Mouse (Mus musculus) fibroblast of lung, adult 2 months (primary cell): ENCODE measurements around the gene Mrpl41.
"Not testable (repeated sequence)": the region's sequence is repeated elsewhere in the genome, so short reads cannot be mapped to it uniquely, and the experiment has no call there.

ENCODE experiments used
- DNase-seq: peaks from one replicate; pipeline ENCODE4 v3.0.0-alpha.2; 2011; ENCODE audit warnings: low read depth

The Mrpl41 gene

DNA sequence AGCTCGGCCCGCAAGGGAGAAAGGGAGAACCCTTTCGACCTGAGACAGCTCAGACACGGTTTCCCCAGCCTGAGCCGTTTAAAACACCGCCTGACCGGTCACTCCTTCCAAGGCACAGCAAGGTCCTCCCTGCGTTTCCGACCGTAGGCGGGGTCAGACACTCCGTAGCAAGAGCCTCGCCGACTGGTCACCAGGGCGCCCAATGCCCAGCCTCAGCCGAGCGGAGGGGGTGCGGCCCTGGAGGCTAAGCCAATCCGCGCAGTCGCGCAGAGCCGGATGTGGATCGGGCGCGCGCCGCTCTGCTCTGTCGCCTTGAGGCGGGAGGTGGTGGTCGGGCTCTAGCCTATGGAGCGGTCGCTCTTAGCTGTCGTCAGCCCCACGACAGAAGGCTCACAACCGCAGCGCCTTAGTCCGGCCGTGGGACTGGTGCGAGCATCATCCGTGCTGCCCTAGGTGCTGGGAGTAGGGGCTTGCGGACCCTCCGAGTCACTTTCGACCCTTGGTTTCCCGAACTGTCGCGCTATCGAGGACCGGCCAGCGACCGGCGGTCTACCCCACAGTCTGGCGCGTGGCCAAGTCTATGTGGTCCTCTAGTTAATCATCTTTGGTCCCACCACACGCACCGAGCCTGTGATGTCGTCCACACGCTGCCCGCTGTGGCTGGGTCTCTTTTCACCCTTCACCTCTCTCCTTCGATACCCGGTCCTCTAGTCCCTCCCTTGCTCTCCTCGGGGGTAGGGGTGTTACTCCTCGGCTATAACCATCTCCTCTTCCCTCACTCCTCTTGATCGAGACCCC is at the start of gene Mrpl41:
Mrpl41 (minus strand) TSS at position 193 of the 798 bp plus-strand sequence.
- peak; percentile 93 for DNase-seq

DNA sequence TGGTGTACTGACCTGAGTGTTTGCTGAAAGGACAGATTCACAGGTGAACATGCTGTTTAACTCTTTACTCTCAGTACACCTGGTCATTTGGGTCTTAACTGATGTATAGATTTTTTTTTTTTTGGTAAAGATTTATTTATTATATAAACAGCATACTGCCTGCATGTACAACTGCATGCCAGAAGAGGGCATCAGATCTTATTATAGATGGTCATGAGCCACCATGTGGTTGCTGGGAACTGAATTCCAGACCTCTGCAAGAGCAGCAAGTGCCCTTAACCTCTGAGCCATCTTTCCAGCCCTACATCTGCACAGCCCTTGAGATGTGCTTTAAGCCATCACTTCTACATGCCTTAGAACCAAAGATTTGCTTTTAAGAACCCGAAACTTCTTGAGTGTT is 47.8 kb upstream of the Mrpl41 start:
- no peak for DNase-seq

DNA sequence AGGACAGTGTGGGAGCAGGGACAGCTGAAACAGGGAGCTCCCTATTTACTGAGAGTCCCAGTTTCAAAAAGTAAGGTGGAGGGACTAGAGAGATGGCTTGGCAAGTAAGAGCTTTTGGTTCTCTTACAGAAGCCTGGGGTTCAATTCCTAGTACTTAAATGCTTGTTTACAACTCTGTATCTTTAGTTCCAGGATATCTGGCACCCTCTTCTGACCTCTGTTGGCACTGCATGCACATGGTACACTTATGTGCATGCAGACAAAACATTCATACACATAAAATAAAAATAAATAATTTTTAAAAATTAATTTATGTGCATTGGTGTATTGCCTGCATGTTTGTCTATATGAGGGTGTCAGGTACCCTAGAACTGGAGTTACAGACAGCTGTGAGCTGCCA is 33.4 kb upstream of the Mrpl41 start:
- DNase-seq, result no peak

- DNase-seq, result no peak
Measured at GRCm38 (mm10) chr2:25006767-25007166, 31.9 kb upstream of the Mrpl41 start.

- no peak for DNase-seq
Measured at GRCm38 (mm10) chr2:25003946-25004786, 29.3 kb upstream of the Mrpl41 start.

GRCm38 (mm10) chr2:25000544-25001235 is 25.8 kb upstream of the Mrpl41 start:
- peak; percentile 18 for DNase-seq

- DNase-seq, result no peak
Measured at GRCm38 (mm10) chr2:24996471-24996870, 21.6 kb upstream of the Mrpl41 start.

- no peak for DNase-seq
Measured at GRCm38 (mm10) chr2:24995332-24995731, 20.4 kb upstream of the Mrpl41 start.

- no peak for DNase-seq
Measured at GRCm38 (mm10) chr2:24987762-24988161, 12.9 kb upstream of the Mrpl41 start.

DNA sequence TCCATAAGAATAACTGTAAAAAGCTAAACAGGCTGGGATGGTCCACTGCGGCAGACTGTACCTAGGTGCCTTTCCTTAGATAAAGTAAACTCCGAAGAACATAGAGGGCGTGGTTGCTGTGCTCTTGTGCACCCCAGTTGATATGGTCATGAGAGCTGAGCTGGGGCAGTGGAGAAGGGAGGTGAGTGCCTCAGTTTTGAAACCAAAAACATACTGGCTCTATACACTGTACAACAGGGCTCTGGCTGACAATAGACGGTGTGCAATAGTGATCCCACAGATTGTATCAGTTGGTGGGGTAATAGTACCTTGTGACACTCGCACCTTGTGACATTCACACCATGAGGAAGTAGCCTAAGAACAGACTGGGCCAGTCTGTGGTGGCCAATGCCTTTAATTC is 2.1 kb upstream of the Mrpl41 start:
- DNase-seq, result no peak

- peak; percentile 64 for DNase-seq
Measured at GRCm38 (mm10) chr2:24975704-24976297, 903 bp upstream of the Mrpl41 start, which contains the start of gene Pnpla7. Pnpla7 (plus strand) TSS chr2:24976033.

DNA sequence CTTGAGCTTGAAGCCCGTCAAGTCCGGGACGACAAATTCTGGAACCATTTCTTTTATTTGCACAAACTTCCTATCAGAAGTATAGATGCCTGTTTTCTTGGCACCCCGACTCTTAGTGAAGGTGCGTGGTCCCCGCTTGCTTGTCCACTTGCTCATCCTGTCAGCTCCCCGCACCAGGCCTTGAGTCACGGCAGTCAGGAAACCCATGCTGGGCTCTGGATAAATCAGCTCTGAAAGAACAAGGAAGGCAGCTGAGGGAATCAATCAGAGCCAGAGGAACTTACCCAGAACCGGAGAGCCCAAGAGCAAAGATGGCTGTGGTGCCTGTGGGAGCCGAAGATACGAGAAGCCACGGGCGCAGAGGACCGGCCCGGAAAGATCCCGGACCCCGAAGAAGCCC is 446 bp downstream of the Mrpl41 start:
- not testable (repeated sequence) for DNase-seq

DNA sequence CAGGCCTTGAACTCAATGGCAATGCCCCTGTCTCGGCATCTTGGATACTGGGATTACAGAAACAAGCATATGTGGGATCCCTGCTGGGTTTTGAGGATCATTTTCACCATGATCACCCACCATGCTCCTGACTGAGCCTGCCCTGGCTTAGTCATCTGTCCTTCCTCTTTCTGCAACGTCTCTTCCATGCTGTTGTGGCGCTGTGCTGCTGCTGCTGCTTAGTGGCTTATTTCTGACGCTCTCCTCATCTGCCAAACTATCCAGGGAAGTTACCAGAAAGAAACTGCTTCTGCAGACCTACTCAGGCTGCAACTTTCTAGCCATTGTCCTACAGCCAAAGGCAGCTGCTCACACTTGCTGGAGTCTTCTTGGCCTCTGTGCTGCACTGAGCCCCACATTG is 4.5 kb downstream of the Mrpl41 start:
- DNase-seq, result no peak

GRCm38 (mm10) chr2:24962304-24963000 is 12.4 kb downstream of the Mrpl41 start, which contains the start of gene Dph7:
Dph7 (plus strand) TSS chr2:24962400.
- peak; percentile 66 for DNase-seq

DNA sequence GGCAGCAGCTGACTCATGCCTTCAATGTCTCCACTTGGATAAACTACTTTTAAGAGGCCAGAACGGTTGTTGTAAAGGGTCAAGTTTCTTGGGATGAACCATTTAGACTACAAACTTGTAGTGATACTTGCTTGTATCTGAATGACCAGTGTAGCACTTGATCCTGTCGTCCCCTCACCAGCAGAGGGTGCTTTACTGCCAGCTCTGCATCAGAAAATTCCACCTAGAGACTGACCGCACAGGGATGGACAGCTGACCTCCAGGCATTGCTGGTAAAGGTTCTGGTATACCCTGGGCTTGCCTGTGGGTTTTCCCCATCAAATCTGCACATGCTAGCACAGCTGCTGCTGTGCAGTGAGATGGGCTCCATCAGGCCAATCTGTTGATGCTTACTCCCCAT is 14.0 kb downstream of the Mrpl41 start:
- no peak for DNase-seq

DNA sequence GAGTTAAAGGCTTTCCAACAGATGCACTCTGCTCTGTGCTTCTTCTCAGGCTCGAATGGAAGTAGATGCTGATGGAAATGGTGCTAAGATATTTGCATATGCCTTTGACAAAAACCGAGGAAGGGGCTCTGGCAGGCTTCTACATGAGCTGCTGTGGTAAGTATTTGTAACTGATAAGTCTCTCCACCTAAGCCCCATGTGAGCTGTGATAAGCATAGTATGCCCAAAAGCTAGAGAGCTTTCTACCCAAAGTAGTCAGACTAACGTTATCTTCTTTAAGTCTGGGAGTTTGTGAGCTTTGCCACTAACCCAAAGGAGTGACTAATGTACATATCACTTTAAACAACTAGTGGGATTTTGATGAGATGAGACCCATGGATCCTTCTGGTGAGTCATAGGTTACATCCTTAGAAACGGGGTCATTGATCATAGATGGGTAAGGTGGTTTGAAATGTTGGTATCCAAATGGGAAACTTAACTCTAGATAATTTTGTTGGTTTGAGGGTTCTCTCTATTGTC is 22.3 kb downstream of the Mrpl41 start:
- no peak for DNase-seq

GRCm38 (mm10) chr2:24950189-24950535 is 24.7 kb downstream of the Mrpl41 start:
- DNase-seq, result no peak

DNA sequence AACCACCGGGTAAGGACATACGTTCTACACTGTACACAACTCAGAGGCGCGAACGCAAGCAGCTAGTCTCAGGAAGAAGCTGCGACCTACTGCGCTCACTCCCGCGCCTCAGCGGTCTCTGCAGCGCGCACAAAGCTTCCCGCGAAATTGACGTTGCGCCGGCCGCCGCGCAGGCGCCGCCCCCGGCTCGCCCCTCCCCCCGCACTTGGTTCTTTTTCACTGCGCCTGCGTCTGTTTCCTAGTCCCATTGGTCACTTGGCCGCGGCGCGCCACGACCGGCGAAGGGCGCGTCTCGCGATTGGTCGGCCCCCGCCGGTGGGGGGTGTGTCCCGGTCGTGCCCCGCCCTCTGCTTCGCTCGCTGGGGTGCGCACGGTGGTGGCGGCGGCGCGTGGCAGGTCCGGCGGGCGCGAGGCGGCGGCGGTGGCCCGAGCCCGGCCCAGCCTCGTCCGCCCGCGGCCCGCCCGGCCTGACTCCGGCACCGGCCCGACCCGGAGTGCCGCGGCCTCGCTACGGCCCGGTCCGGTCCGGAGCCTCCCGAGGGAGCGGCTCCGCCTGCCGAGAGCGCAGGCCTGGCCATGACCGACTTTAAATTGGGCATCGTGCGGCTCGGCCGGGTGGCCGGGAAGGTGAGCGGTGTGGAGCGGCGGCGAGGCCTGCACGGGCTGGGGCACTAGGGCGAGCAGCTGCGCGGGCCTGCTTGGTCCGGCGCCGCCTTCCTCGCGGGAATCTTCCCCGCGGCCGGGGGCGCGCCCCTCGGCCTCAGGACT is 25.3 kb downstream of the Mrpl41 start, which contains the start of gene Zmynd19:
Zmynd19 (plus strand) TSS at position 372 of the 768 bp plus-strand sequence.
- peak; percentile 79 for DNase-seq

- not testable (repeated sequence) for DNase-seq
Measured at GRCm38 (mm10) chr2:24944304-24944703, 30.6 kb downstream of the Mrpl41 start.

- DNase-seq, result no peak
Measured at GRCm38 (mm10) chr2:24942092-24942491, 32.8 kb downstream of the Mrpl41 start.
